Mouse (Mus musculus): ENCODE results near the gene Zcchc14. TPM values are rescaled to one million over a fixed set of nuclear protein-coding genes. Genes with fewer than 3 reads are reported as not detected.

Gene Zcchc14
- total and polyA plus RNA-seq, 3 experiments: not detected

DNA sequence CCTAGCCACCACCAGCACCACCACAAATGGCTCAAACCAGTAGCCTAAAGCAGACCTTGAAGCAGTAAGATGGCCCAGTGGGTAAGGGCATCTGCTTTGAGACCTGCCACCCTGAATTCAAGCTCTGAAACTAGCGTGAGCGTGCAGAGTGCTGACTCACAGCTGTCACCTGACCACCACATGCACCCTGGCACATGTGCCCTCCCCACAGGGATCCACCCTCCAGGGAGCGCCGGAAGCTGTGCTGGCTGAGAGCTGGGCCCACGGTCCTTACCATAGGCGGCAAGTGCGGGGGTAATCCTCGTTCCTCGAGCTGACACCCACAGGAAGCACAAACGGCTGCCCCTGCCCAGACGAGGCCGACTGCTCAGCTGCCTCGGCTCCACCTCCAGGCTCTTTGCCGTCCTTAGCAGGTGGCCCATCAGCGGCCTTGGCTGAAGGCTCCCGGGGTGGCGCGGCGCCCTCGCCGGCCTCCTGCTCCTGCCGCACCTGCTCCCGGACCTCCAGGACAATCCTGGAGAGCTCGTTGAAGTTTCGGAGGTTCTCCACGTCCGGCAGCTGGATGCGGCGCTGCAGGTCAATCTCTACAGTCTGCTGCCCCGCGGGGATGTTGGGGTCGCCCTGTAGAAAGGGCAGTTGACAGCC lies 98.7 kb downstream of the Zcchc14 start:
- in situ Hi-C loops (cut with MboI; ENCODE audit: low pct_ligation_motif_present, low pct_unique_long_range_greater_than_20kb, low sequenced_read_pairs): no loop called here
- no peak overlapping the region for H3K9ac ChIP-seq (ENCODE audit: insufficient read depth, low read depth)

DNA sequence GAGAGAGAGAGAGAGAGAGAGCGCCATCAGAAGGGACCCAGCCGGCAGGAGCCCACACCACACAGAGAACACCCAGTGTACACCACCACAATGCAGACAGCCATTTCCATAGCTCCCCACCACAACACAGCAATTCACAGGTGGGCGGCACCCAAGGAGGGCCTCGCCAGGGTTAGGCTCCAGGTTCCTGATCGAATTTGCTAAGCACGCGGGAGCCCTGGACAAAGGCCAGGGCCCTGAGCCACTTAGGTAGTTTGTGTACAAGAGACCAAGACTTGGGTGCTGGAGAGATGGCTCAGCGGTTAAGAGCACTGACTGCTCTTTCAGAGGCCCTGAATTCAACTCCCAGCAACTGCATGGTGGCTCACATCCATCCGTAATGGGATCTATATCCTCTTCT lies 100.2 kb downstream of the Zcchc14 start:
- TF ChIP-seq USF1 (IDR thresholded peaks at IDR 0.05; ENCODE audit: low read depth, low read length): no peak
- Histone ChIP-seq H3K9ac (ENCODE audit: insufficient read depth, low read depth) (no peak overlapping the region), H3K4me1 (ENCODE audit: control insufficient read depth in 1 of 2, insufficient read depth in 2 of 2) (no peaks in the 10 kb centered on the region), H3K4me3 (replicated peaks in 1 of 3; ENCODE audit: low read depth in 2 of 3, low read length in 2 of 3, poor library complexity in 1 of 3) (no peak overlapping the region), H3K9me3 (replicated peaks; ENCODE audit: low read length) (no peaks in the 10 kb centered on the region), H3K36me3 (replicated peaks in 1 of 2; ENCODE audit: control insufficient read depth in 1 of 2, insufficient read depth in 1 of 2, low read length in 1 of 2) (peaks cover 54 to 80% of the 10 kb centered on the region in 2 experiments), H3K4me2 (ENCODE audit: insufficient read depth, low read depth, poor library complexity, severe bottlenecking) (no peak overlapping the region), H3K79me2 (replicated peaks; ENCODE audit: control insufficient read depth, extremely low read depth, insufficient read depth, poor library complexity, severe bottlenecking) (no peaks in the 10 kb centered on the region), H3K27ac (ENCODE audit: insufficient read depth, low read depth) (no peak overlapping the region), H3K27me3 (replicated peaks) (no peaks in the 10 kb centered on the region)
- in situ Hi-C loops (cut with MboI; ENCODE audit: low pct_ligation_motif_present, low pct_unique_long_range_greater_than_20kb, low sequenced_read_pairs): no loop called here
- dilution Hi-C loops (cut with MboI; ENCODE audit: extremely low pct_ligation_motif_present, extremely low pct_unique_long_range_greater_than_20kb, low sequenced_read_pairs): no loop called here
- DNase-seq (ENCODE audit: extremely low read depth): no peak

More for the DNA sequence above, 98.7 kb downstream of the Zcchc14 start:
- Histone ChIP-seq H3K27ac (ENCODE audit: insufficient read depth, low read depth) (no peak overlapping the region), H3K4me2 (ENCODE audit: insufficient read depth, low read depth, poor library complexity, severe bottlenecking) (no peak overlapping the region), H3K4me3 (replicated peaks in 1 of 3; ENCODE audit: low read depth in 2 of 3, low read length in 2 of 3, poor library complexity in 1 of 3) (no peak overlapping the region), H3K4me1 (ENCODE audit: control insufficient read depth in 1 of 2, insufficient read depth in 2 of 2) (no peaks in the 10 kb centered on the region), H3K36me3 (replicated peaks in 1 of 2; ENCODE audit: control insufficient read depth in 1 of 2, insufficient read depth in 1 of 2, low read length in 1 of 2) (peaks cover 64 to 93% of the 10 kb centered on the region in 2 experiments), H3K79me2 (replicated peaks; ENCODE audit: control insufficient read depth, extremely low read depth, insufficient read depth, poor library complexity, severe bottlenecking) (no peaks in the 10 kb centered on the region), H3K27me3 (replicated peaks) (no peaks in the 10 kb centered on the region), H3K9me3 (replicated peaks; ENCODE audit: low read length) (no peaks in the 10 kb centered on the region)
- TF ChIP-seq CHD1 (IDR thresholded peaks at IDR 0.05; ENCODE audit: low read depth, low read length) (no peak), MAX (IDR thresholded peaks at IDR 0.05; ENCODE audit: low read length) (no peak), POLR2A (IDR thresholded peaks at IDR 0.05; ENCODE audit: low read depth, low read length) (no peak), CTCF (conservative IDR thresholded peaks at IDR 0.05 in 1 of 2, IDR thresholded peaks at IDR 0.05 in 1 of 2; ENCODE audit: low read depth in 2 of 2, low read length in 2 of 2) (no peak), ETS1 (conservative IDR thresholded peaks at IDR 0.05; ENCODE audit: low read depth, low read length) (no peak)
- dilution Hi-C loops (cut with MboI; ENCODE audit: extremely low pct_ligation_motif_present, extremely low pct_unique_long_range_greater_than_20kb, low sequenced_read_pairs): no loop called here
- no peak for DNase-seq (ENCODE audit: extremely low read depth)

DNA sequence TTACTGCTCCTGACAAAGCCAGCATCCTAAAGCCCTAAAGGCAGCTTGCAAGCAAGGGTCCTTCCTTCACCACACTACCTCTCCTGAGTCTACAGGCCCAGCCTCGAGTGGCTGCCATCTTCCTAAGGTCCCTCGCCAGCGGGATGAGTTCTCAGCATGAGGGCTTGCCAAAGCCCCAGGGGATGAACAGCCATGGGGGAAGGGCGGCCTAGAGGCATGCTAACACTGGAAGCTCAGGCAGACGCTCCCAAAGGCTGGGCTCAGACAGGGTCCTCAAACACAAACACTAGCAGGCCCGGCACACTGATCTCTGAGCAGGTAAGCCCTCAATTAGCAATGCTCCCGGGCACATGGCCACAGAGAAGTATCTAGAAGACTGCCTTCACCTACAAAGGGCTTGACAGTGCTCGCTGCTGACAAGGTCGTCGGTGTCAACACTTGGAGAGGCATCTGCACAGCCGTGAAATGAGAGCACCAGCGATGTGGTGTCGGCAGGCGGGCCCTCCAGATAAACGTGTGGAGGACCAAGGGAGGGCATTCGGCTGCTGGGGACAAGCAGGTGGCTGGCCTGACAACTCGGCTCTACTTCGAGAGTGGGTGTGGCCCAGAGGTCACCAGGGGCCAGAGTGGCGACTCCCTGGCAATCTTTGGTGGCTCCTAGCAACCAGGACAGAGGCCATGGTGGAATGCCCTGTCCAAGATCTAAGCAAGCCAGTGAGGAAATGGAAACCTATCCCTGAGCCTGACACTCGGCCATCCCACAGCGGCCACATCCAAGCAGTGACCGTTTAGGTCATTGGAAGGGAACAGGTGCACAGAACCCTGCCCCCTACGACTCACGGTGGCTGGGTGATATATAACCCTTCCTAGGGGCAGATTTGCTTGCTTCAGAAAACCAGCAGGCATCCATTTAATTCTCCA lies 101.4 kb downstream of the Zcchc14 start:
- no peak overlapping the region for H3K4me2 ChIP-seq (ENCODE audit: insufficient read depth, low read depth, poor library complexity, severe bottlenecking)
- H3K9me3 ChIP-seq (replicated peaks; ENCODE audit: low read length): no peaks in the 10 kb centered on the region
- H3K27me3 ChIP-seq (replicated peaks): peaks cover 2% of the 10 kb centered on the region
- H3K4me1 ChIP-seq (ENCODE audit: control insufficient read depth in 1 of 2, insufficient read depth in 2 of 2): peaks cover 0 to 2% of the 10 kb centered on the region in 2 experiments; a peak in 1 of 4 replicates
- no peaks in the 10 kb centered on the region for H3K79me2 ChIP-seq (replicated peaks; ENCODE audit: control insufficient read depth, extremely low read depth, insufficient read depth, poor library complexity, severe bottlenecking)
- TF ChIP-seq NELFE (IDR thresholded peaks at IDR 0.05; ENCODE audit: low read depth, low read length) (no peak), HCFC1 (IDR thresholded peaks at IDR 0.05; ENCODE audit: low read depth, low read length) (no peak), NRF1 (IDR thresholded peaks at IDR 0.05; ENCODE audit: low read depth, low read length) (no peak), ZC3H11A (IDR thresholded peaks at IDR 0.05; ENCODE audit: low read depth, low read length) (no peak), GABPA (IDR thresholded peaks at IDR 0.05; ENCODE audit: insufficient replicate concordance, low read depth, low read length) (no peak), POLR2AphosphoS2 (IDR thresholded peaks at IDR 0.05; ENCODE audit: low read depth, low read length) (no peak), MAZ (IDR thresholded peaks at IDR 0.05; ENCODE audit: low read depth, low read length) (no peak), JUN (IDR thresholded peaks at IDR 0.05; ENCODE audit: insufficient read depth, low read depth, low read length) (no peak), TBP (conservative IDR thresholded peaks at IDR 0.05; ENCODE audit: low read depth, low read length) (no peak), MYC (IDR thresholded peaks at IDR 0.05; ENCODE audit: low read depth, low read length) (no peak), CHD1 (IDR thresholded peaks at IDR 0.05; ENCODE audit: low read depth, low read length) (no peak), POLR2A (IDR thresholded peaks at IDR 0.05; ENCODE audit: low read depth, low read length) (no peak), ZNF384 (IDR thresholded peaks at IDR 0.05; ENCODE audit: low read depth, low read length) (no peak), USF2 (conservative IDR thresholded peaks at IDR 0.05; ENCODE audit: low read depth, low read length) (no peak), MEF2A (IDR thresholded peaks at IDR 0.05; ENCODE audit: borderline replicate concordance, low read depth, low read length) (no peak), KAT2A (IDR thresholded peaks at IDR 0.05; ENCODE audit: insufficient replicate concordance, low read length) (no peak), TCF12 (IDR thresholded peaks at IDR 0.05; ENCODE audit: low read depth, low read length) (no peak), EP300 (IDR thresholded peaks at IDR 0.05; ENCODE audit: low read length) (no peak), CHD2 (IDR thresholded peaks at IDR 0.05; ENCODE audit: low read length) (no peak), IRF4 (IDR thresholded peaks at IDR 0.05; ENCODE audit: low read depth, low read length) (no peak)
- dilution Hi-C loops (cut with MboI; ENCODE audit: extremely low pct_ligation_motif_present, extremely low pct_unique_long_range_greater_than_20kb, low sequenced_read_pairs): no loop called here
- in situ Hi-C loops (cut with MboI; ENCODE audit: low pct_ligation_motif_present, low pct_unique_long_range_greater_than_20kb, low sequenced_read_pairs): no loop called here
- peaks cover 50 to 73% of the 10 kb centered on the region in 2 experiments for H3K36me3 ChIP-seq (replicated peaks in 1 of 2; ENCODE audit: control insufficient read depth in 1 of 2, insufficient read depth in 1 of 2, low read length in 1 of 2)
- H3K9ac ChIP-seq (ENCODE audit: insufficient read depth, low read depth): no peak overlapping the region
- no peak for DNase-seq (ENCODE audit: extremely low read depth)
- H3K27ac ChIP-seq (ENCODE audit: insufficient read depth, low read depth): no peak overlapping the region
- no peak overlapping the region for H3K4me3 ChIP-seq (replicated peaks in 1 of 3; ENCODE audit: low read depth in 2 of 3, low read length in 2 of 3, poor library complexity in 1 of 3)

All from CH12.LX (cell line).